Mouse (Mus musculus) brain, embryonic 18.5 days (tissue): ENCODE measurements around the gene Pla2g15.

ENCODE experiments used
- DNase-seq: peaks from one replicate; pipeline ENCODE4 v3.0.0-alpha.2; 2012; ENCODE audit warnings: low read depth, low spot score

Pla2g15 gene

DNA sequence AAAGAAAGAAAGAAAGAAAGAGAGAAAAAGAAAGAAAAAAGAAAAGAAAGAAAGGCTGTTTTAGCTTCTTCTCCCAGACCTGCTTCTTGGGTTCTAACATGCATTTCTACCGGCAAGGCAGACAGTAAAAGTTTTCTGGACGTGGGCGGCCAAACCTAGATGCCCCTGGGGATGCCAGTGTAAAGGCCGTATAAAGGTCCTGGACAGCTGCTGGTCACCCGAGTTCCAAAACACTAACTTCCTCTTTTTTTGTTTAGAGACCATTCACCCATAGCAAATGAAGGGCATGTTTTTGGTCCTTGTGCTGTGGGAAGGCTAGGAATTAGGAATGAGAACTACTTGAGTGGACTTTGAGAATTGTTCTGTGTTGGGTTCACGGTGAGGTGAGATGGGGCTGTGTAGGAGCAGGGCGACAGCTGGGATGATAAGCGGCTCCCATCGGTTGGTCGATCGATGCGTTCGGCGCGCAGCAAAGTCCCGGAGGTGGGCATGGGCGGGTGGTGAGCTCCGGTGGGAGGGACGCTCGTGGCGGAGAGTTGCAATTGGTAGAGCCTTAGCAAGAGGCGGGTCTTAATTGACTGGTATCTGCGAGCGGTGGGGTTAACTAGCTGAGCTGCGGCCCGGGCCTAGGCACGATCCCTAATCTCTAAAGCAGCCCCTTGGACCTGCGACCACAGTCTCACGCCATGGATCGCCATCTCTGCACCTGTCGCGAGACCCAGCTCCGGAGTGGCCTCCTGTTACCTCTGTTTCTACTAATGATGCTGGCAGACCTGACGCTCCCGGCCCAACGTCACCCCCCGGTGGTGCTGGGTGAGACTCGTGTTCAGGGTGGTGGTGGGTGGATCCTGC is at the start of gene Pla2g15:
Pla2g15 (plus strand) TSS at position 599 of the 852 bp plus-strand sequence.
- DNase-seq: peak; percentile 82

DNA sequence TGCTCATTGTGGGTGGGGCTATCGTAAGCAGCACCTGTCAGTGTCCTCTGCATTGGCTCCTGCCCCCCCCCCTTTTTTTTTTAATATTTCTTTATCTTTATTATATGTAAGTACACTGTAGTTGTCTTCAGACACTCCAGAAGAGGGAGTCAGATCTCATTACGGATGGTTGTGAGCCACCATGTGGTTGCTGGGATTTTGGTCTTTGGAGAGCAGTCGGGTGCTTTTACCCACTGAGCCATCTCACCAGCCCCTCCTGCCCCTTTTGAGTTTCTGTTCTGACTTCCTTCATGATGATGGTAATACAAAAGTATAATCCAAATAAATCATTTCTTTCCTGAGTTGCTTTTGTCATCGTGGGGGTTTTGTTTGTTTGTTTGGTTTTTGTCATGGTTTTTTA is 47.9 kb upstream of the Pla2g15 start:
- no peak for DNase-seq

- DNase-seq: no peak
Measured at GRCm38 (mm10) chr8:106103888-106104287, 46.3 kb upstream of the Pla2g15 start.

DNA sequence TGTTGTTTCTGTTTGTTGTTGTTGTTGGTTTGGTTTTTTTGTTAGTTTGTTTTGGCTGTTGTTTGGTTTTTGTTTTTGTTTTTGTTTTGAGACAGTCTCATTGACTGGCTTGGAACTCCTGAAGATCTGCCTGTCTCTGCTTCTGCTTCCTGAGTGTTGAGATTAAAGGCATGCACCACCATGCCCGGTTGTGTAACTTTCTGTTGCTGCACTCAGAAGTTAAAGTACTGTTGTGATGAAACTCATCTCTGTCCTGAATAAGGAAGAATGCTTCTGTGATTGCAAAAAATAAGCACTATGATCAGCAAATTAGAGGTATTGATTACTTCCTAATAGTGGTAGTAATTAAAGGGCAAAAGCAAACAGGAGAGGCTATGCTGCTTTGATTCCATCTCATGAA is 44.0 kb upstream of the Pla2g15 start:
- DNase-seq: no peak

DNA sequence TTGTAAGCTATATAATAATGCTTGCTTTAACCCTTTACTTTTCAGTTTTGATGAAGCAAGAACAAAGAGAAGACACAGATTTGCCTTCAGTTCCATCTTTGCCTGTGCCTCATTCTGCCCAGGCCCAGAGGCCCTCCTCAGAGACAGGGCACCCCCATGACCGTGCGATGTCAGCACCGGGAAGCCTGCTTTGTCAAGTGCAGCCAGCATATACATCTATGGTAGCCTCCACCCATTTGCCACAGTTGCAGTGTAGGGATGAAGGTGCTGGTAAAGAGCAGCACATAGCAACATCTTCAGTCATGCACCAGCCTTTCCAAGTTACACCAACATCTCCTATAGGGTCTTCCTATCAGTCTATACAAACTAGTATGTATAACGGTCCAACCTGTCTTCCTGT is 42.1 kb upstream of the Pla2g15 start:
- no peak for DNase-seq

DNA sequence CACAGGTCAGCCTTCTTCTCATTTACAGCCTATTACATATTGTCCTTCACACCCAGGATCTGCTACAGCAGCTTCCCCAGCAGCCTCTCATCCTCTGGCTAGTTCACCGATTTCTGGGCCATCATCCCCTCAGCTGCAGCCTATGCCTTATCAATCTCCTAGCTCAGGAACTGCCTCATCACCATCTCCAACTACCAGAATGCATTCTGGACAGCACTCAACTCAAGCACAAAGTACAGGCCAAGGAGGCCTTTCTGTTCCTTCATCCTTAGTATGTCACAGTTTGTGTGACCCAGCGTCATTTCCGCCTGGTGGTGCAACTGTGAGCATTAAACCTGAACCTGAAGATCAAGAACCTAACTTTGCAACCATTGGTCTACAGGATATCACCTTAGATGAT is 41.5 kb upstream of the Pla2g15 start:
- DNase-seq: no peak

DNA sequence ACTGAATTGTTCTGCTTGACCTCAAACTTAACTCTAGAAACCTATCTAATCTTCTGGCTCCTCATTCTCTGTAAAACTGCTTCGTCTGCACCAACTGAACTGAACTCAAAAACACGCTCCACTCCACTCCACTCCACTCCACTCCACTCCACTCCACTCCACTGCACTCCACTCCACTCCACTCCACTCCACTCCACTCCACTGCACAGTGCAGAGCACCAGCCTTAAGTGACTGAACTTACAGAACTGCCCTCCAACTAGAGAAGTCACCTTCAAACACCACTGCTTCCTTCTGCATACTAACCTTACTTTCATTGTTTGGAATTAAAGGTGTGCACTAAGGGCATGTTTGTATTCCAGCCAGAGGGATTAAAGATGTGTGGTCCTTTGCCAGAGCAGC is 38.2 kb upstream of the Pla2g15 start:
- no peak for DNase-seq

DNA sequence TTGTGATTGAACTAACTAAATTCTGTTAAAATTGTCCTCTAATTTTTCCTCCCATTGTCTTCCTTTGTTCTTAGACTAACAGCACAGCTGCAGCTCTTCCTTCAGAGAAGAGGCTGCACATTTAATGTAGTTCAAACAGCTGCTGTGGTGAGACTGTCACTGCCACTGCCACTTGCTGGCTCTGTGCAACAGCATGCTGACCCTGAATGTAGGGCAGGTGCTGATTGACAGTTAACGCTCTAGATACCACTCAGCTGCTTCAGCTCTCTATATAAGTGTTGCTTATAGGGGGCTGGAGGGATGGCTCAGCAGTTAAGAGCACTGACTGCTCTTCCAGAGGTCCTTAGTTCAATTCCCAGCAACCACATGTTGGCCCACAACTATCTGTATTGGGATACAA is 37.7 kb upstream of the Pla2g15 start:
- DNase-seq: no peak

DNA sequence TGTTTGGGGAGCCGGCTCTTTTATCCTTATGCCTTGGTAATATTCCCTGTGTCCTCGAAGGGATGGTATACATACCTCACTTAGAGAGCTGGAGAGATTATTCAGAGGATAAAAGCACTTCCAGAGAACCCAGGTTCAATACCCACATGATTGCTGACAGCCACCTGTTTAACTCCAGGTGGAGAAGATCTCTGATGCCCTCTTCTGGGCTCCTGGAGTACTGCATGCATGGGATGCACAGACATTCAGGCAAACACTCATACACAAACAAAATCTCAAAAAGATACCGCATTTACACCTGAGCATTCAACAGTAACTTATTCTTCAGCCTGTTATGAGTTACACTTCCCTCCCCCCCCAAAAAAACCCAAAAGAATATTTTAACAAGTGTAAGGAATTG is 34.3 kb upstream of the Pla2g15 start:
- DNase-seq: no peak

- DNase-seq: no peak
Measured at GRCm38 (mm10) chr8:106123443-106123842, 26.8 kb upstream of the Pla2g15 start.

DNA sequence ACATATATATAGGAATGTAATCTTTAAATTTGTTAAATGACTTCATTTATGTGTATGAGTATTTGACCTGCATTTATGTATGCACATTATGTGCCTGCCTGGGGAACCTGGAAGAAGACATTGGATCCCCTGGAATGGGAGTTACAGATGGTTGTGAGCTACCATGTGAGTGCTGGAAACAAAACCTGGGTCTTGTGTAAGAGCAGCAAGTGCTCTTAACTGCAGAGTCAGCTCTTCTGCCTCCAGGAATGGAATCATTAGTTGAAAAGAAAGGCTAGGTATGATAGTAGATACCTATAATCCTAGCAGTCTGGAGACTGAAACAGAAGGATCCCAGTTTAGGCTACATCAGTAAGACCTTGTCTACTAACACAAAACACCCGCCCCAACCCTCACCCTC is 24.1 kb upstream of the Pla2g15 start:
- DNase-seq: no peak

GRCm38 (mm10) chr8:106127054-106127453 is 23.1 kb upstream of the Pla2g15 start:
- DNase-seq: no peak

GRCm38 (mm10) chr8:106127882-106128410 is 22.3 kb upstream of the Pla2g15 start:
- no peak for DNase-seq

GRCm38 (mm10) chr8:106129232-106129930 is 20.8 kb upstream of the Pla2g15 start:
- DNase-seq: no peak

DNA sequence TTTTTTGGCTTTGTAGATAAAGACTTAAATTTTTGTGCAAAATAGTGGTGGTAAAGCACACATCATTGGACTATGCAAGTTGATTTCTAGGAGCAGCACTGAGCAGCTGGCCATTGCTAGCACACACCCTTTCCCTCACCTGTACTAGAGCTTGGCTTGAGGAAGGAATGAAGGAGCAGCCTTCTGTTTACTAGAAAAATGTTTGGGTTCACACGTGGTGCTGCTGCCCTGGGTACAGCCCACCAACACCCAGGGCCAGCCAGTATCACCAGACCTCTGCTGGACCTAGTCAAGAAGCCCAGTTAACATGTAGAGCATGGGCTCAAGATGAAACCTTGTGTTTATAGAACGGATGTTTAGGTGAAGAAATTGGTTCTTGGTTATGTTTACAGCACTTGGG is 20.2 kb upstream of the Pla2g15 start:
- no peak for DNase-seq

GRCm38 (mm10) chr8:106130505-106130904 is 19.7 kb upstream of the Pla2g15 start:
- DNase-seq: no peak

DNA sequence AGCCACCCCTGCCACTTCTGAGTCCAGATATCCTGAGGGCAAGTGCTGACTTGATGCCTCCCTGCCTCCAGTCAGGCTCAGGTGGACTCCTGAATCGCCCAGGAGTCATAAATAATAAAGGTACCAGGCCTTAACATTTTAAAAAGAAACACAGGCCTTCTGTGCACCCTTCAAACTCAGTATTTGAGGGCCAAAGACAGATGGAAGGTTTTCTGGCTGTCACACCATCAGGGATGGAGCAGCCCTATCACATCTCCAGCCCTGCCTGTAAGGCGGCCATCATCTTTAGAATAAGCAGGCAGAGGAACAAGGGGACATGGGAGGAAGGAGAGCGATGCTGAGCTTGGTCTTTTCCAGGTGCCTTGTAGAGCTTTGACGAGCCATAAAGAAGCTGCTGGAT is 19.2 kb upstream of the Pla2g15 start:
- no peak for DNase-seq

- no peak for DNase-seq
Measured at GRCm38 (mm10) chr8:106131488-106132222, 18.5 kb upstream of the Pla2g15 start.

DNA sequence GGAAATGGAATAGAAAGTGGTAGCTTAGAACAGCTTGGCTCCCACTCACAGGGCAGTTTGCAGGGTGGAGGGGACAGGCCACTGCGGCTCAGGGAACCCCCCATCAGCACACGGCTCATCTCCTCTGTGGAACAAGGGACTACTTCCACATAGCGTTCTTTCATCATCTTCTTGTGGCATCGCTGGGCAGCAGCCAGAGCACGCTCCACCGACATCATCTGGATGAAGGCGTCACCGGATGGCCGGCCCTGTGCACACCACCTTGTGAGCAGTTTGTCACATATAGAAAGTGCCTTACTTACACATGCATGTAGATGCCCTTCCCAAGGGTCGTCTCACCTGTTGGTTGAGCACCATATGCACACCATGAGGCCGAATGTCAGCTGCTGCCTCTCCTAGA is 17.8 kb upstream of the Pla2g15 start:
- DNase-seq: no peak

GRCm38 (mm10) chr8:106133526-106133925 is 16.7 kb upstream of the Pla2g15 start:
- DNase-seq: no peak

DNA sequence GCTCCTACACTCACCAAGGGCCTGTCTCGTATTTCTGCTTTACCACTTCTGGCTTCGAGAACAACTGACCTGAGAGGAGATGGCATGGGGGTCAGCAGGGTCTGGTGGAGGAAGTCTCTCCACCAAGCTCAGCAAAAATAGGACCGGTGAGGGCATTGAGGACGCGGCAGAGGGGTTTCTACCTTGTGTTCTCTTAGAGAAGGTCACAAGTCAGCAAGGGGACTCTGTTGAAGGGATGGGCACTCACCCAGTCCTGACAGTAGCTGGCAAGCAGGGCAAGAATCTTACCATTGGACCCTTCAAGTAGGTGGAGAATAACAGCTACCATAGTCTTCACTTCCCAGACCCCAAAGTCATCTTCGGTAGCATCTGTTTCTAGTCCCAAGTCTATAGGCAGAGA is 16.3 kb upstream of the Pla2g15 start:
- no peak for DNase-seq
